Mouse (Mus musculus) adrenal gland, postnatal 25 days (tissue): ENCODE results near the gene Prkra. TPM values are rescaled to one million over a fixed set of nuclear protein-coding genes. Genes with fewer than 3 reads are reported as not detected.

Source experiments
- total RNA-seq: library from RNA; stranded (reverse); gene quantifications from 2 replicates; pipeline ENCODE4 v1.2.3, GENCODE M21; 2021

Prkra gene
- total RNA-seq, 1 experiment from 2014 or later = 39.6 TPM

Other genes starting within 250 kb of the Prkra start
- 23.9 and 31.9 TPM in 2 replicates for gene Osbpl6, start 241.5 kb downstream of the Prkra start, total RNA-seq
- not detected in 2 replicates for gene Pjvk, start 461 bp upstream of the Prkra start, total RNA-seq
- 17.7 and 22.8 TPM in 2 replicates for gene Fkbp7, start 25.1 kb upstream of the Prkra start, total RNA-seq
- gene Plekha3, start 27.3 kb upstream of the Prkra start, total RNA-seq = 53.4 and 55.2 TPM in 2 replicates